Mouse (Mus musculus) left cerebral cortex, postnatal 25 days (tissue): ENCODE measurements around the gene Ercc2. TPM values are rescaled to one million over a fixed set of nuclear protein-coding genes. Genes with fewer than 3 reads are reported as not detected.

Source experiments
- DNase-seq, 2 experiments: peaks; one replicate each; pipeline ENCODE4 v3.0.0; 2022; ENCODE audit warnings: low spot score in 2 of 2, mixed read lengths in 1 of 2
- intact Hi-C: fragments of 180-260 bp; cut with DNase I; formaldehyde crosslinking; loops from one replicate; pipeline ENCODE4 v1.15.1; 2025
- total RNA-seq, 2 experiments: library from RNA; stranded (reverse); gene quantifications; 2 replicates each; pipeline ENCODE4 v1.2.3; 2021

Ercc2 gene
- total RNA-seq, 2 experiments from 2014 or later: 31.9 to 32.3 TPM

- no peak for DNase-seq
- intact Hi-C loops: no loop called here
Observed at GRCm38 (mm10) chr7:19358634-19359033, 23.2 kb upstream of the Ercc2 start.

GRCm38 (mm10) chr7:19359299-19359891 is 22.4 kb upstream of the Ercc2 start, which contains the start of the genes Cd3eap and Ppp1r13l:
Gene Cd3eap, minus strand, starts transcription at chr7:19359483.
Gene Ppp1r13l, plus strand, starts transcription at chr7:19359749.
- intact Hi-C loops: no loop called here
- DNase-seq: peak; percentile 89 to 91

- DNase-seq: peak; percentile 76 to 86
- intact Hi-C loops: no loop called here
Observed at GRCm38 (mm10) chr7:19359892-19360641, 21.7 kb upstream of the Ercc2 start.

- intact Hi-C loops: no loop called here
Observed at GRCm38 (mm10) chr7:19360944-19361343, 20.9 kb upstream of the Ercc2 start.

GRCm38 (mm10) chr7:19361720-19362119 is 20.1 kb upstream of the Ercc2 start:
- intact Hi-C loops: no loop called here
- DNase-seq: peak; percentile 59 to 62

More at GRCm38 (mm10) chr7:19360944-19361343, 20.9 kb upstream of the Ercc2 start:
- DNase-seq: peak; percentile 90 to 96

- intact Hi-C loops: no loop called here
- no peak for DNase-seq
Observed at GRCm38 (mm10) chr7:19362276-19362675, 19.5 kb upstream of the Ercc2 start.

- DNase-seq: peak; percentile 45 to 61
- intact Hi-C loops: no loop called here
Observed at GRCm38 (mm10) chr7:19363881-19364280, 17.9 kb upstream of the Ercc2 start.

GRCm38 (mm10) chr7:19365376-19365775 is 16.4 kb upstream of the Ercc2 start:
- no peak for DNase-seq
- intact Hi-C loops: no loop called here

GRCm38 (mm10) chr7:19368380-19368779 is 13.4 kb upstream of the Ercc2 start:
- intact Hi-C loops: no loop called here
- no peak for DNase-seq

GRCm38 (mm10) chr7:19369823-19370425 is 11.9 kb upstream of the Ercc2 start:
- DNase-seq: peak; percentile 67 to 70
- intact Hi-C loops: loop anchor here (10.0 kb wide), 1 partner anchor 65 kb away; no protein-coding TSS in a partner anchor

- no peak for DNase-seq
- intact Hi-C loops: loop anchor here (10.0 kb wide), 1 partner anchor 61 kb away; no protein-coding TSS in a partner anchor
Observed at GRCm38 (mm10) chr7:19373367-19373766, 8.4 kb upstream of the Ercc2 start.

- intact Hi-C loops: loop anchor here (10.0 kb wide), 1 partner anchor 59 kb away; no protein-coding TSS in a partner anchor
- DNase-seq: no peak
Observed at GRCm38 (mm10) chr7:19375368-19375767, 6.4 kb upstream of the Ercc2 start.

GRCm38 (mm10) chr7:19376019-19376418 is 5.8 kb upstream of the Ercc2 start:
- intact Hi-C loops: loop anchor here (10.0 kb wide), 1 partner anchor 59 kb away; no protein-coding TSS in a partner anchor
- DNase-seq: no peak

GRCm38 (mm10) chr7:19378049-19378448 is 3.8 kb upstream of the Ercc2 start:
- no peak for DNase-seq
- intact Hi-C loops: loop anchor here (10.0 kb wide), 1 partner anchor 57 kb away; no protein-coding TSS in a partner anchor

GRCm38 (mm10) chr7:19382166-19382541 is 344 bp downstream of the Ercc2 start:
- intact Hi-C loops: no loop called here
- no peak for DNase-seq

GRCm38 (mm10) chr7:19383708-19384107 is 1.9 kb downstream of the Ercc2 start:
- intact Hi-C loops: no loop called here
- no peak for DNase-seq

- peak in 1 of 2 experiments; percentile 26 for DNase-seq
- intact Hi-C loops: no loop called here
Observed at GRCm38 (mm10) chr7:19388699-19389413, 7.0 kb downstream of the Ercc2 start.

GRCm38 (mm10) chr7:19394484-19394883 is 12.7 kb downstream of the Ercc2 start:
- no peak for DNase-seq
- intact Hi-C loops: no loop called here

- no peak for DNase-seq
- intact Hi-C loops: no loop called here
Observed at GRCm38 (mm10) chr7:19399496-19400280, 17.9 kb downstream of the Ercc2 start.
